Mouse (Mus musculus) G1E (cell line): ENCODE measurements around the gene Ppp1r9a.

Experiments used
- CTCF ChIP-seq: IDR thresholded peaks from 2 replicates; pipeline ENCODE4 v1.5.1; 2012; ENCODE audit warnings: low read depth, low read length, inconsistent platforms, mixed read lengths
- GATA1 ChIP-seq: IDR thresholded peaks from 2 replicates; pipeline ENCODE4 v1.6.1; 2012; ENCODE audit warnings: borderline replicate concordance, low read length, inconsistent platforms, mixed read lengths

GRCm38 (mm10) chr6:4948056-4948455 lies 45.3 kb downstream of the Ppp1r9a start:
- no peak for TF ChIP-seq CTCF
- no peak for TF ChIP-seq GATA1
